Mouse (Mus musculus) megakaryocyte, embryonic 14.5 days (primary cell): ENCODE results near the gene Lrrc28.
"Not testable (repeated sequence)": the region's sequence is repeated elsewhere in the genome, so short reads cannot be mapped to it uniquely, and the experiment has no call there.

Experiments used
- FLI1 ChIP-seq: IDR thresholded peaks from 2 replicates; pipeline ENCODE4 v1.6.1; 2012; ENCODE audit warnings: low read length, inconsistent platforms, mixed read lengths
- GATA1 ChIP-seq: IDR thresholded peaks from 3 replicates; pipeline ENCODE4 v1.6.1; 2012; ENCODE audit warnings: mixed read lengths, low read length, inconsistent platforms, borderline replicate concordance

DNA sequence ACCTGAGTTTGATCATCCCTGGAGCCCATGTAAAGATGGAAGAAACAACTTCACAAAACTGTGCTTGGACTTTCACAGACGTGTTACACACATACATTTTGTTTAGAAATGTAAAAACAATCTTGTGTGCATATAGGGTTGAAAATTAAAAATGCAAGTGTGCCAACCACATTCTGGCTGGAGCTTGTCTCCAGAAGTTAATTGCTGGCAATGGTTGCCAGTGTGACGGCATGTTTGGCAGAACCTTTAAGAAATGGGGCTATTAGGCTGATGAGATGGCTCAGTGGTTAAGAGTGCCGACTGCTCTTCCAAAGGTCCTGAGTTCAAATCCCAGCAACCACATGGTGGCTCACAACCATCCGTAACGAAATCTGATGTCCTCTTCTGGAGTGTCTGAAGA, 123.3 kb downstream of the Lrrc28 start:
- TF ChIP-seq GATA1, FLI1: not testable (repeated sequence)
